Mouse (Mus musculus) gastrocnemius, adult 18-20 months (tissue): ENCODE measurements around the gene Mbd5. TPM values are rescaled to one million over a fixed set of nuclear protein-coding genes. Genes with fewer than 3 reads are reported as not detected.

Experiments used
- DNase-seq: peaks from one replicate; pipeline ENCODE4 v3.0.0; 2021; ENCODE audit warnings: low spot score
- total RNA-seq, 2 experiments: library from RNA; stranded (reverse); gene quantifications; 2 replicates each; pipeline ENCODE4 v1.2.3; 2021

The Mbd5 gene
- total RNA-seq, 2 experiments from 2014 or later = 39.1 to 40.4 TPM

GRCm38 (mm10) chr2:49344287-49344686, 395.0 kb downstream of the Mbd5 start:
- no peak for DNase-seq

- DNase-seq = no peak
Measured at GRCm38 (mm10) chr2:49345786-49346185, 396.5 kb downstream of the Mbd5 start.

GRCm38 (mm10) chr2:49349813-49350212, 400.5 kb downstream of the Mbd5 start:
- peak; percentile 6 for DNase-seq

DNA sequence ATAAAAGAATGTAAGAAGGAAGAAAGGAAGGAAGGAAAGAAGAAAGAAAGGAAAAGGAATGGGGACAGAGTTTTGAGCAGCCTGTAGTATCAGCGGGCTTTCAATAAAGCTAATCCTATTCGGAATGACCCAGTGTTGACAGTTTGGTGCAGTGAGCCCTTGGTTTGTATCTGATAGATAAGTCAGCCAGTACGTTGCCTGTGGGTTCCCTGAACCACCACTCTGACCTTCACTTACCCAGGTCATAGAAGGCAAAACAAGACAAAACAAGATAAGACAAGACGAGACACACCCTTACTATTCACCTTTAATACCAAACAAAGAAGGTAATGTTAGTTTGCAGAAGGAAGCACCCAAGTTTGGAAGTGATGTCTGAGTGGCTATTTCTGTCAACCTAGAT, 401.5 kb downstream of the Mbd5 start:
- DNase-seq = no peak

GRCm38 (mm10) chr2:49354066-49354465, 404.8 kb downstream of the Mbd5 start:
- DNase-seq = no peak

DNA sequence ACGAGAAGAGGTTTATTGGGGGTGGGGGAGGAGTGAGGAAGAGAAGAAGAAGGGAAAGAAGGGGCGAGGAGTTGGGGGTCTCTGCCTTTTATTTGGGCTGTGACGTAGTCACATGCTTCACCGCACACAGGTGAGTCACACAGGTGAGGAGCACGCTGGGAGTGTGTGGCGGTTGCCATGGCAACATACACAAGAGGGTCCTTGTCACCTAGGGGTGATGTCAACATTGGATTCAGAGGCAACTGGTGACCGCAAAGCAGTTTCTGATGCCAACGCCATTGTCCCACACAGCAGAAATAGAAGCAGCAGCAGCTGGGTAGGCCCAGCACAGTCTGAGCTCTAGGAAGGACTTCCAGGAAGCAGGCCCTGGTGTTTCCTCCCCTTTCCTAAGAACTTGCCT, 406.6 kb downstream of the Mbd5 start:
- no peak for DNase-seq

DNA sequence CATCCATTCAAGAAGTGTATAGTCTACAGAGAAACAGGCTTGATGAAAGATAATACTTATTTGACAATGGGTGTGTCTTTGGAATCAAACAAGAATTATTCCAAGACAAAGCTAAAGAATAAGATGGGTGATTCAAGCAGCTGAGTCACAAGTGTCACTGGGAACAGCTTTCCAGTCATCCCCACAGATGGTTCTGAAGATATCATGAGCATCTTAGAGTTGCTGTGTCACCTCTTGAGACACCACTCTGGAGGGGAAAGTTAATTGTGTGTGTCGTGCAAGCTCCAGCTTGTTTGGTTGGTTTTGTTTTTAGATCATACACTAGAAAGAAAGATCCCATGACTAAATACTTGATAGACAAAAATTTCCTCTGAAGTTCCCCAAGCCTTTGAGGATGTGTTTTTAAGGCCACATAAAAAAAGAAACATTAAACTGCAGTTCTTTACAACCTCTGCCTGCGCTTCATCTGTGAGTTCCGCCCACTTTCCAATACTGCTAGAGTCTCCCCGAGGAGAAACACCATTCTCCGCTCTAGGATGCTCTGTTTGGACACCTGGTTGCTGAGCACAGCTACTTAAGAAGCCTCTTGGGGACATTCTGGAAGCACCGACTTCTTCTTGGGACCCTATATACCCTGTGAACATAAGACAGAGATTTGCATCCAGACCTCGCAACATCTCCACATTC, 409.0 kb downstream of the Mbd5 start:
- DNase-seq = no peak

DNA sequence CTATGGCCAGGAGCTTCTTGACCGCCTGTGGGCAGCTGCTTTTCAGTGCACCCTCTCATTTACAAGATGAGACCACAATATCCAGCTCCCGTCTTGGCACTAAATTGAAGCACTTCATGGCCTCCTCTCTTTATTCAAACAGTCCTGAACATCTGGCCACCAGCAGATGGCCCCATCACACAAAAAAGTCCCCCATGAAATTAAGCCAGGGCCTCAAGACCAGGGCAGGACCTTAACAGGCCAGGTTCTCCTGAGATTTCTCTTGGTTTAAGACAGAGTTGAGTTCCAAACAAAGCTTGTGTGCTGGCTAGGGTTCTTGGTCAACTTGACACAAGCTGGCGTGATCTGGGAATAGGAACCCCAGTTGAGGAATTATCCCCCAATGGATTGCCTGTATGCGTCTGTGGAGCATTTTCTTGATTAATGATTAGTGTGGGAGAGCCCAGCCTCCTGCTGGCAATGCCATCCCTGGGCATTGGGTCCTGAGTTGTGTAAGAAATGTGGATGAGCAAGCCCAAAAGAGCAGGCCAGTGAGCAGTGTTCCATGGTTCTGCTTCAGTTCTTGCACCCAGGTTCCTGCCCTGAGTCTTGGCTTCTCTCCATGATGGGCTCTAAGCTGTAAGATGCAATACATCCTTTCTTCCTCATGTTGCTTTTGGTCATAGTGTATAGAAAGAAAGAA, 409.7 kb downstream of the Mbd5 start:
- DNase-seq = peak; percentile 50

GRCm38 (mm10) chr2:49359706-49360105, 410.4 kb downstream of the Mbd5 start:
- no peak for DNase-seq

GRCm38 (mm10) chr2:49364546-49364945, 415.2 kb downstream of the Mbd5 start:
- no peak for DNase-seq

GRCm38 (mm10) chr2:49366878-49367545, 417.7 kb downstream of the Mbd5 start:
- no peak for DNase-seq

- no peak for DNase-seq
Measured at GRCm38 (mm10) chr2:49367546-49367917, 418.2 kb downstream of the Mbd5 start.

DNA sequence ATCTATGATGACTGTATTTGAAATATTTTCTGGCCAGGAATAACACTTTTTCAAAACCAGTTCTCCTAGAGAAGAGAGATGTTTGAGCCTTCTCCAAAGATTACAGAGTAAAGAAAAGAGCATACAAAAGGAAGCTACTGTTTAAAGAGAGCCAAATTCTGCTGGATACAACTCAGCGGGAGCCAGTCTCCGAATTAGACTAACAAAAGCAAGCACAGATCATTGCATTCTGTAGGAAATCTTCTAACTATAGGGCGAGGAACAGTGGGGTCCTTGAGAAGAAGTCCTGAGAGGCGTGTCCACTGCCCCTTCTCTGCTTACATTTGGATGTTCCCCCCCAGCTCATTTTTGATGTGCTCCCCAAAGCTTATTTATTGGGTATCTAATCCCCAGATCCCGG, 422.3 kb downstream of the Mbd5 start:
- no peak for DNase-seq

- DNase-seq = no peak
Measured at GRCm38 (mm10) chr2:49372586-49372985, 423.3 kb downstream of the Mbd5 start.

Other genes with a start within 250 kb of the Mbd5 start
- gene Acvr2a, start 135.4 kb upstream of the Mbd5 start, total RNA-seq = 10 to 100 TPM; 18.6 to 25.2 TPM
- 10 to 100 TPM; 22.8 to 29.9 TPM for gene Orc4, start 769 bp downstream of the Mbd5 start, total RNA-seq